Comparison of ENCODE assay signal across 9 mouse cellular contexts in the genomic region with DNA sequence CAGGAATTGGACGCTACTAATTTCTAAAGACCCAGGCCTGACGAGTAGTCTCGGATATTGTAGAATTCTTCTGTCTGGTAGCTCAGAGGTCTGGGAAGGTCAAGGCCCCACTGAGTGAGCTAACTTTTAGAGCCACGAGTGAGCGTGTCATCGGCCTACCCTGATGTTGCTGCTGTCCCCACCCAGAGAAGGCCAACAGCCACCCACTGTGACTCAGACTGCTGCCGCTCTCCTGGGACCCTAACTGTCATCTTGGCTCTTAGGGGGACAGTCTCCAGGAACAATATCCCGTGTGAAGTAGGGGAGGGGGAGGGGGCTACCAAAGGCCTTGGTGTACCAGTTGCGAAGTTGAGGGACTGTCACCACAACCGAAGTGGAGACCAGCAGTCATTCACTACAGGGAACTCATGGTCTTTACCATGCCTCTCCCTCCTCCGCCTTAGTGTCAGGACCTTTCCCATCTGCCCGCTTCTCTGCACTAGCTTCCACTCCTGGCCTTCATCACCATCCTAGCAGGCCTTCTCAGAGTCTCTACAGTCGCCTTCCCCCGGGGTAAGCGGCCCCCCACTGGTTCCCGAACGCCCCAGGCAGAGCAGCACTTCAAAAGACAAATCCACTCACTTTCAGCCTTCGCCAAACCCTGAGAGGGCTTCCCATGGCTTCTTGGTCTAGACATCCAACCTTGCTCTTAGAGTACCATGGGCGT. TPM values are rescaled to one million over a fixed set of nuclear protein-coding genes. Genes with fewer than 3 reads are reported as not detected.
DNase-seq lines count a peak whose midpoint lies in the region; ATAC-seq and TF ChIP-seq lines count a peak whose summit lies in the region.
"Had no signal": no experiment of that assay in that cellular context is flagged by ENCODE, and none has a peak within 500 bp of the region (broad histone marks: within the 10 kb centered on the region; RNA-seq: fewer than 3 reads in every experiment).

No protein-coding gene starts in this region.

- peak overlapping the region; percentile 64 for H3K4me2 ChIP-seq in forebrain, embryonic 15.5 days (replicated peaks)
- H3K4me2 ChIP-seq in liver, embryonic 15.5 days = peak overlapping the region; percentile 94

- peak overlapping the region; percentile 58 for H3K9ac ChIP-seq in ES-Bruce4 (ENCODE audit: low read depth, poor library complexity, severe bottlenecking)
- peak overlapping the region; percentile 25; the same call in 1 of the 2 replicates for H3K9ac ChIP-seq in forebrain, embryonic 15.5 days (replicated peaks)
- H3K9ac ChIP-seq in liver, embryonic 15.5 days = peak overlapping the region; percentile 78

- TF ChIP-seq EP300 in ES-Bruce4 (IDR thresholded peaks at IDR 0.05; ENCODE audit: insufficient read depth, low read depth, low read length) = no peak

- TF ChIP-seq POLR2A in ES-Bruce4 (IDR thresholded peaks at IDR 0.05; ENCODE audit: insufficient read depth, low read length) = no peak

- H3K9me3 ChIP-seq in ES-Bruce4 (replicated peaks; ENCODE audit: control insufficient read depth, insufficient read depth, low read length, poor library complexity, severe bottlenecking) = no peaks in the 10 kb centered on the region
- H3K9me3 ChIP-seq in forebrain, embryonic 15.5 days = no peaks in the 10 kb centered on the region
- H3K9me3 ChIP-seq in liver, embryonic 15.5 days (replicated peaks) = no peaks in the 10 kb centered on the region

- ATAC-seq in forebrain, embryonic 15.5 days (replicated peaks) = no peak
- no peak for ATAC-seq in liver, embryonic 15.5 days (ENCODE audit: insufficient read depth)
- no peak for ATAC-seq in frontal cortex, adult (ENCODE audit: low TSS enrichment)

- no peak for TF ChIP-seq CTCF in gastrocnemius, adult 2 months (IDR thresholded peaks at IDR 0.05)
- no peak for TF ChIP-seq CTCF in ES-Bruce4 (IDR thresholded peaks at IDR 0.05; ENCODE audit: low read depth, low read length)

- peak overlapping the region; percentile 60 for H3K4me3 ChIP-seq in gastrocnemius, adult 2 months
- peak overlapping the region; percentile 50 for H3K4me3 ChIP-seq in ES-Bruce4 (ENCODE audit: low read depth, low read length)
- peak overlapping the region; percentile 37 for H3K4me3 ChIP-seq in forebrain, embryonic 15.5 days
- peak overlapping the region; percentile 65 for H3K4me3 ChIP-seq in liver, embryonic 15.5 days (replicated peaks)

- 26% methylated on average over 19 of the region's 19 CpGs for WGBS in forebrain, embryonic 15.5 days
- WGBS in liver, embryonic 15.5 days (ENCODE audit: insufficient replicate concordance) = 35% methylated on average over 19 of the region's 19 CpGs

- no peaks in the 10 kb centered on the region for H3K36me3 ChIP-seq in ES-Bruce4 (ENCODE audit: control insufficient read depth, insufficient read depth, low read length, poor library complexity, severe bottlenecking)
- no peaks in the 10 kb centered on the region for H3K36me3 ChIP-seq in forebrain, embryonic 15.5 days
- H3K36me3 ChIP-seq in liver, embryonic 15.5 days (replicated peaks) = no peaks in the 10 kb centered on the region

- intact Hi-C loops in gastrocnemius, adult 2 months (cut with DNase I) = no loop called here

- peak overlapping the region; percentile 78 for H3K27ac ChIP-seq in gastrocnemius, adult 2 months
- peak overlapping the region; percentile 45 for H3K27ac ChIP-seq in ES-Bruce4 (ENCODE audit: insufficient read depth, low read length)
- peak overlapping the region; percentile 78 for H3K27ac ChIP-seq in forebrain, embryonic 15.5 days (replicated peaks)
- peak overlapping the region; percentile 88 for H3K27ac ChIP-seq in liver, embryonic 15.5 days (replicated peaks)

- peaks cover 6% of the 10 kb centered on the region for H3K4me1 ChIP-seq in ES-Bruce4 (ENCODE audit: control insufficient read depth, insufficient read depth, low read length)
- H3K4me1 ChIP-seq in forebrain, embryonic 15.5 days = peaks cover 39% of the 10 kb centered on the region
- peaks cover 61% of the 10 kb centered on the region for H3K4me1 ChIP-seq in liver, embryonic 15.5 days (replicated peaks)

- no peak for DNase-seq in gastrocnemius, adult 2 months
- no peak for DNase-seq in gastrocnemius, adult 8-10 months (ENCODE audit: low spot score in 2 of 2)
- DNase-seq in right cerebral cortex, postnatal 36 days (ENCODE audit: low spot score in 2 of 2) = no peak
- no peak for DNase-seq in embryo, embryonic 10.5 days (ENCODE audit: low spot score)

- H3K27me3 ChIP-seq in ES-Bruce4 (ENCODE audit: control insufficient read depth, insufficient read depth, low read length, poor library complexity, severe bottlenecking) = no peaks in the 10 kb centered on the region
- no peaks in the 10 kb centered on the region for H3K27me3 ChIP-seq in forebrain, embryonic 15.5 days
- peaks cover 3% of the 10 kb centered on the region for H3K27me3 ChIP-seq in liver, embryonic 15.5 days

RNA-seq across cellular contexts. Expression of gene Banp, which starts 2.4 kb away (rescaled TPM):
- 10 to 100 TPM in 1 of 2 experiments, 1 to 10 TPM in 1; 8.8 to 18.7 TPM for total RNA-seq in gastrocnemius, adult 2 months (2021)
- 10 to 100 TPM in 1 of 4 experiments, 1 to 10 TPM in 3; 5.4 to 16.0 (median 6.3) TPM for total RNA-seq in gastrocnemius, adult 8-10 months (2022)
- polyA plus RNA-seq in ES-Bruce4 (2011; ENCODE audit: insufficient read depth, insufficient read length, low read depth, missing spikeins) = 47.2 and 54.8 TPM in 2 replicates
- 64.8 and 65.3 TPM in 2 replicates for polyA plus RNA-seq in forebrain, embryonic 15.5 days (2015; fragmentation: Nextera tagmentation; extraction: Ambion mirVana)
- 15.2 and 20.6 TPM in 2 replicates for polyA plus RNA-seq in liver, embryonic 15.5 days (2015; fragmentation: Nextera tagmentation; extraction: Ambion mirVana)

RNA-seq across cellular contexts. Expression of gene Car5a, which starts 2.5 kb away (rescaled TPM):
- total RNA-seq in gastrocnemius, adult 2 months (2021) = not detected
- total RNA-seq in gastrocnemius, adult 8-10 months (2022) = not detected
- 4.3 and 5.8 TPM in 2 replicates for polyA plus RNA-seq in ES-Bruce4 (2011; ENCODE audit: insufficient read depth, insufficient read length, low read depth, missing spikeins)
- 0.37 and 0.43 TPM in 2 replicates for polyA plus RNA-seq in forebrain, embryonic 15.5 days (2015; fragmentation: Nextera tagmentation; extraction: Ambion mirVana)
- 3.2 and 4.5 TPM in 2 replicates for polyA plus RNA-seq in liver, embryonic 15.5 days (2015; fragmentation: Nextera tagmentation; extraction: Ambion mirVana)
- polyA plus RNA-seq: gonadal fat pad, adult 2 months had no signal

RNA-seq across cellular contexts. Expression of gene Slc7a5, which starts 39.7 kb away (rescaled TPM):
- 1 to 10 TPM; 1.0 to 1.3 TPM for total RNA-seq in gastrocnemius, adult 2 months (2021)
- 1 to 10 TPM in 3 of 4 experiments, under 1 TPM in 1; 0.77 to 1.4 (median 1.2) TPM for total RNA-seq in gastrocnemius, adult 8-10 months (2022)
- 80.8 and 85.4 TPM in 2 replicates for polyA plus RNA-seq in ES-Bruce4 (2011; ENCODE audit: insufficient read depth, insufficient read length, low read depth, missing spikeins)
- polyA plus RNA-seq in forebrain, embryonic 15.5 days (2015; fragmentation: Nextera tagmentation; extraction: Ambion mirVana) = 39.2 and 45.8 TPM in 2 replicates
- polyA plus RNA-seq in liver, embryonic 15.5 days (2015; fragmentation: Nextera tagmentation; extraction: Ambion mirVana) = 38.2 and 42.4 TPM in 2 replicates

Comparison
In these comparisons a context has a peak if more than half of its experiments do, and no peak if none do; other contexts are left out.
1. H3K9ac ChIP-seq: peak in every context shown above with its lines; median percentile 78 in liver, embryonic 15.5 days; 58 in ES-Bruce4; 25 in forebrain, embryonic 15.5 days.